Mouse (Mus musculus) heart, postnatal 0 days (tissue): ENCODE measurements at regions not wholly inside any gene's neighbourhood (a gene's known extent, or its start where the extent isn't known, plus 50 kb on each side); places are given as distances from the start of the nearest gene placed in this dataset.

Experiments used
- CTCF ChIP-seq: IDR thresholded peaks from 2 replicates; pipeline ENCODE4 v1.5.1; 2016; ENCODE audit warnings: antibody characterized with exemption, control low read depth, low read depth
- EP300 ChIP-seq: IDR thresholded peaks from 2 replicates; pipeline ENCODE4 v1.6.1; 2016; ENCODE audit warnings: antibody characterized with exemption, low read depth

- TF ChIP-seq EP300 (no peak), CTCF (no peak)
Observed at GRCm38 (mm10) chr15:11487268-11487783, 87.9 kb upstream of the Tars start.
